Mouse (Mus musculus) hindbrain, embryonic 16.5 days (tissue): ENCODE measurements around the gene Olfr360. TPM values are rescaled to one million over a fixed set of nuclear protein-coding genes. Genes with fewer than 3 reads are reported as not detected.
"Not testable (repeated sequence)": the region's sequence is repeated elsewhere in the genome, so short reads cannot be mapped to it uniquely, and the experiment has no call there.

Experiments used
- ATAC-seq: fragments of 200-750 bp; cut with Nextera tagmentation; 2 replicates; pipeline ENCODE4 v1.8.0; 2017; ENCODE audit warnings: moderate TSS enrichment, moderate library complexity
- H3K27ac ChIP-seq: fragments of 300-500 bp; sonication (generic); 2 replicates; pipeline ENCODE4 v1.5.1; 2014; ENCODE audit warnings: low read depth, mild to moderate bottlenecking, control low read depth, low read length, moderate library complexity
- H3K27me3 ChIP-seq: fragments of 300-500 bp; sonication (generic); replicated peaks from 2 replicates; pipeline ENCODE4 v1.6.1; 2014; ENCODE audit warnings: low read length; ENCODE audit not compliant: control insufficient read depth, insufficient read depth
- H3K36me3 ChIP-seq: fragments of 300-500 bp; sonication (generic); 2 replicates; pipeline ENCODE4 v1.6.1; 2014; ENCODE audit warnings: mild to moderate bottlenecking, low read length, moderate library complexity, mixed read lengths; ENCODE audit not compliant: control insufficient read depth, insufficient read depth
- H3K4me1 ChIP-seq: fragments of 300-500 bp; sonication (generic); 2 replicates; pipeline ENCODE4 v1.6.1; 2014; ENCODE audit warnings: low read depth, low read length; ENCODE audit not compliant: control insufficient read depth, insufficient read depth
- H3K4me2 ChIP-seq: fragments of 300-500 bp; sonication (generic); 2 replicates; pipeline ENCODE4 v1.6.1; 2014; ENCODE audit warnings: mild to moderate bottlenecking, low read length, control low read depth, moderate library complexity
- H3K4me3 ChIP-seq: fragments of 300-500 bp; sonication (generic); 2 replicates; pipeline ENCODE4 v1.5.1; 2014; ENCODE audit warnings: mild to moderate bottlenecking, low read length, control low read depth, moderate library complexity
- H3K9ac ChIP-seq: fragments of 300-500 bp; sonication (generic); 2 replicates; pipeline ENCODE4 v1.6.1; 2014; ENCODE audit warnings: low read depth, mild to moderate bottlenecking, control low read depth, low read length, moderate library complexity
- H3K9me3 ChIP-seq: fragments of 300-500 bp; sonication (generic); 2 replicates; pipeline ENCODE4 v1.6.1; 2014; ENCODE audit warnings: mild to moderate bottlenecking, low read length, moderate library complexity; ENCODE audit not compliant: control insufficient read depth
- WGBS: fragments of 180-500 bp; shearing (Covaris S2); extraction: QIAGEN DNeasy Blood & Tissue Kit; methylation state at CpG from one replicate; pipeline ENCODE4 v1.1.7; 2014; 5-methylcytosine and 5-hydroxymethylcytosine counted together
- polyA plus RNA-seq: library from polyadenylated mRNA; unstranded; fragments of >200 nt; fragmentation: Nextera tagmentation; extraction: Ambion mirVana; gene quantifications from 2 replicates; pipeline ENCODE4 v1.2.1, GENCODE M21; 2015

The Olfr360 gene
- polyA plus RNA-seq: not detected in 2 replicates

- Histone ChIP-seq H3K4me3 (no peak within 1 kb of the TSS), H3K36me3 (no peaks in the 10 kb centered on the region), H3K27ac (no peak within 1 kb of the TSS), H3K4me2 (no peak within 1 kb of the TSS), H3K4me1 (no peaks in the 10 kb centered on the region), H3K27me3 (no peaks in the 10 kb centered on the region), H3K9me3 (peaks cover 3% of the 10 kb centered on the region), H3K9ac (no peak within 1 kb of the TSS)
- ATAC-seq: no peak
Observed at GRCm38 (mm10) chr2:37065446-37065845, at the start of gene Olfr360. TSS of gene Olfr360 (plus strand) at chr2:37065746.

- not testable (repeated sequence) for H3K4me1 ChIP-seq, H3K9me3 ChIP-seq, H3K36me3 ChIP-seq, H3K9ac ChIP-seq, H3K4me2 ChIP-seq, H3K27me3 ChIP-seq, H3K27ac ChIP-seq, H3K4me3 ChIP-seq, ATAC-seq
- 80% methylated on average over 1 of the region's 1 CpGs for WGBS
Observed at GRCm38 (mm10) chr2:37089190-37089589, 23.6 kb downstream of the Olfr360 start, which contains the start of gene Olfr361. TSS of gene Olfr361 (minus strand) at chr2:37089290.

- Histone ChIP-seq H3K27me3 (no peaks in the 10 kb centered on the region), H3K9ac (no peak within 1 kb of the TSS), H3K4me3 (no peak within 1 kb of the TSS), H3K4me1 (no peaks in the 10 kb centered on the region), H3K36me3 (no peaks in the 10 kb centered on the region), H3K4me2 (no peak within 1 kb of the TSS), H3K27ac (no peak within 1 kb of the TSS), H3K9me3 (peaks cover 9% of the 10 kb centered on the region)
- 82% methylated on average over 1 of the region's 1 CpGs for WGBS
- ATAC-seq: no peak
Observed at GRCm38 (mm10) chr2:37117810-37118209, 52.3 kb downstream of the Olfr360 start, which contains the start of gene Olfr362. TSS of gene Olfr362 (minus strand) at chr2:37117910.

Other genes with a start within 250 kb of the Olfr360 start
- not detected in 2 replicates for gene Olfr3, start 248.7 kb upstream of the Olfr360 start, polyA plus RNA-seq
- not detected in 2 replicates for gene Olfr350, start 219.4 kb upstream of the Olfr360 start, polyA plus RNA-seq
- not detected in 2 replicates for gene Olfr351, start 203.1 kb upstream of the Olfr360 start, polyA plus RNA-seq
- gene Olfr352, start 197.3 kb upstream of the Olfr360 start, polyA plus RNA-seq: not detected in 2 replicates
- gene Olfr353, start 172.8 kb upstream of the Olfr360 start, polyA plus RNA-seq: not detected in 2 replicates
- gene Olfr354, start 160.1 kb upstream of the Olfr360 start, polyA plus RNA-seq: not detected in 2 replicates
- gene Olfr355, start 136.8 kb upstream of the Olfr360 start, polyA plus RNA-seq: not detected in 2 replicates
- not detected in 2 replicates for gene Olfr356, start 128.6 kb upstream of the Olfr360 start, polyA plus RNA-seq
- not detected in 2 replicates for gene Olfr357, start 71.9 kb upstream of the Olfr360 start, polyA plus RNA-seq
- gene Olfr358, start 56.4 kb upstream of the Olfr360 start, polyA plus RNA-seq: not detected in 2 replicates
- not detected in 2 replicates for gene Olfr361, start 23.5 kb downstream of the Olfr360 start, polyA plus RNA-seq
- gene Olfr362, start 52.2 kb downstream of the Olfr360 start, polyA plus RNA-seq: not detected in 2 replicates
- gene Olfr364-ps1, start 73.6 kb downstream of the Olfr360 start, polyA plus RNA-seq: not detected in 2 replicates
- not detected in 2 replicates for gene Olfr365, start 122.5 kb downstream of the Olfr360 start, polyA plus RNA-seq
- gene Olfr366, start 145.8 kb downstream of the Olfr360 start, polyA plus RNA-seq: not detected in 2 replicates